Mouse (Mus musculus): Measurements from ENCODE around the gene Tbc1d5.

Tbc1d5 gene

GRCm38 (mm10) chr17:51179195-51179953 lies at the start of gene Tbc1d5:
Gene Tbc1d5 (minus strand): TSS chr17:51179352.
- DNase-seq (ENCODE audit: low read depth, low spot score): peak; percentile 90

- no peak for DNase-seq (ENCODE audit: low read depth, low spot score)
Measured at GRCm38 (mm10) chr17:51226056-51226455, 46.9 kb upstream of the Tbc1d5 start.

- DNase-seq (ENCODE audit: low read depth, low spot score): peak; percentile 2
Measured at GRCm38 (mm10) chr17:51223152-51223551, 44.0 kb upstream of the Tbc1d5 start.

GRCm38 (mm10) chr17:51221075-51221474 lies 41.9 kb upstream of the Tbc1d5 start:
- no peak for DNase-seq (ENCODE audit: low read depth, low spot score)

GRCm38 (mm10) chr17:51219897-51220296 lies 40.7 kb upstream of the Tbc1d5 start:
- no peak for DNase-seq (ENCODE audit: low read depth, low spot score)

- no peak for DNase-seq (ENCODE audit: low read depth, low spot score)
Measured at GRCm38 (mm10) chr17:51216426-51216825, 37.3 kb upstream of the Tbc1d5 start.

GRCm38 (mm10) chr17:51209565-51209964 lies 30.4 kb upstream of the Tbc1d5 start:
- DNase-seq (ENCODE audit: low read depth, low spot score): no peak

- DNase-seq (ENCODE audit: low read depth, low spot score): no peak
Measured at GRCm38 (mm10) chr17:51204643-51205042, 25.5 kb upstream of the Tbc1d5 start.

- no peak for DNase-seq (ENCODE audit: low read depth, low spot score)
Measured at GRCm38 (mm10) chr17:51195561-51195960, 16.4 kb upstream of the Tbc1d5 start.

GRCm38 (mm10) chr17:51194787-51195186 lies 15.6 kb upstream of the Tbc1d5 start:
- DNase-seq (ENCODE audit: low read depth, low spot score): no peak

GRCm38 (mm10) chr17:51191381-51191780 lies 12.2 kb upstream of the Tbc1d5 start:
- DNase-seq (ENCODE audit: low read depth, low spot score): no peak

GRCm38 (mm10) chr17:51182715-51183114 lies 3.6 kb upstream of the Tbc1d5 start:
- DNase-seq (ENCODE audit: low read depth, low spot score): no peak

GRCm38 (mm10) chr17:51178491-51179194 lies 509 bp downstream of the Tbc1d5 start:
- peak; percentile 68 for DNase-seq (ENCODE audit: low read depth, low spot score)

GRCm38 (mm10) chr17:51177923-51178322 lies 1.2 kb downstream of the Tbc1d5 start:
- peak; percentile 7 for DNase-seq (ENCODE audit: low read depth, low spot score)

GRCm38 (mm10) chr17:51172332-51172731 lies 6.8 kb downstream of the Tbc1d5 start:
- no peak for DNase-seq (ENCODE audit: low read depth, low spot score)

- no peak for DNase-seq (ENCODE audit: low read depth, low spot score)
Measured at GRCm38 (mm10) chr17:51171504-51171903, 7.6 kb downstream of the Tbc1d5 start.

- no peak for DNase-seq (ENCODE audit: low read depth, low spot score)
Measured at GRCm38 (mm10) chr17:51169911-51170310, 9.2 kb downstream of the Tbc1d5 start.

- no peak for DNase-seq (ENCODE audit: low read depth, low spot score)
Measured at GRCm38 (mm10) chr17:51162366-51162765, 16.8 kb downstream of the Tbc1d5 start.

GRCm38 (mm10) chr17:51159261-51159660 lies 19.9 kb downstream of the Tbc1d5 start:
- no peak for DNase-seq (ENCODE audit: low read depth, low spot score)

GRCm38 (mm10) chr17:51150999-51151398 lies 28.2 kb downstream of the Tbc1d5 start:
- peak; percentile 6 for DNase-seq (ENCODE audit: low read depth, low spot score)

- no peak for DNase-seq (ENCODE audit: low read depth, low spot score)
Measured at GRCm38 (mm10) chr17:51144983-51145382, 34.2 kb downstream of the Tbc1d5 start.

GRCm38 (mm10) chr17:51142095-51142494 lies 37.1 kb downstream of the Tbc1d5 start:
- no peak for DNase-seq (ENCODE audit: low read depth, low spot score)

GRCm38 (mm10) chr17:51111194-51111593 lies 68.0 kb downstream of the Tbc1d5 start:
- DNase-seq (ENCODE audit: low read depth, low spot score): peak; percentile 28

Data from mesoderm, embryonic 11.5 days (tissue).